Mouse (Mus musculus): ENCODE results near the gene Gpr132. TPM values are rescaled to one million over a fixed set of nuclear protein-coding genes. Genes with fewer than 3 reads are reported as not detected.

Gene Gpr132
- polyA plus RNA-seq, 1 experiment from 2014 or later: 0.19 TPM

- peaks cover 47% of the 10 kb centered on the region for H3K27me3 ChIP-seq (ENCODE audit: control insufficient read depth, insufficient read depth, low read length)
- no peak for ATAC-seq (replicated peaks; ENCODE audit: insufficient number of reproducible peaks, low FRiP score, low TSS enrichment)
Measured at GRCm38 (mm10) chr12:112881301-112881815, 13.3 kb upstream of the Gpr132 start.

GRCm38 (mm10) chr12:112880661-112881060 lies 12.6 kb upstream of the Gpr132 start:
- no peak overlapping the region for H3K4me2 ChIP-seq
- no peak overlapping the region for H3K9ac ChIP-seq (ENCODE audit: low read depth, low read length)
- H3K27me3 ChIP-seq (ENCODE audit: control insufficient read depth, insufficient read depth, low read length): peaks cover 54% of the 10 kb centered on the region
- 60% methylated on average over 4 of the region's 4 CpGs for WGBS (ENCODE audit: insufficient replicate concordance)
- H3K36me3 ChIP-seq (ENCODE audit: control insufficient read depth, insufficient read depth, low read length): no peaks in the 10 kb centered on the region
- H3K4me1 ChIP-seq (ENCODE audit: control insufficient read depth, insufficient read depth, low read length): peaks cover 18% of the 10 kb centered on the region
- H3K4me3 ChIP-seq (ENCODE audit: low read depth, low read length): no peak overlapping the region
- no peak for ATAC-seq (replicated peaks; ENCODE audit: insufficient number of reproducible peaks, low FRiP score, low TSS enrichment)
- H3K9me3 ChIP-seq (replicated peaks; ENCODE audit: control insufficient read depth, low read length): no peaks in the 10 kb centered on the region
- no peak overlapping the region for H3K27ac ChIP-seq (ENCODE audit: low read depth, low read length)

More at GRCm38 (mm10) chr12:112881301-112881815, 13.3 kb upstream of the Gpr132 start:
- WGBS (ENCODE audit: insufficient replicate concordance): 57% methylated on average over 6 of the region's 6 CpGs
- Histone ChIP-seq H3K4me3 (ENCODE audit: low read depth, low read length) (no peak overlapping the region), H3K9ac (ENCODE audit: low read depth, low read length) (no peak overlapping the region), H3K4me2 (no peak overlapping the region), H3K4me1 (ENCODE audit: control insufficient read depth, insufficient read depth, low read length) (peaks cover 15% of the 10 kb centered on the region), H3K9me3 (replicated peaks; ENCODE audit: control insufficient read depth, low read length) (no peaks in the 10 kb centered on the region), H3K27ac (ENCODE audit: low read depth, low read length) (no peak overlapping the region), H3K36me3 (ENCODE audit: control insufficient read depth, insufficient read depth, low read length) (no peaks in the 10 kb centered on the region)

GRCm38 (mm10) chr12:112879731-112880130 lies 11.7 kb upstream of the Gpr132 start:
- Histone ChIP-seq H3K27ac (ENCODE audit: low read depth, low read length) (no peak overlapping the region), H3K27me3 (ENCODE audit: control insufficient read depth, insufficient read depth, low read length) (peaks cover 63% of the 10 kb centered on the region), H3K9ac (ENCODE audit: low read depth, low read length) (no peak overlapping the region), H3K4me1 (ENCODE audit: control insufficient read depth, insufficient read depth, low read length) (peaks cover 18% of the 10 kb centered on the region), H3K4me3 (ENCODE audit: low read depth, low read length) (no peak overlapping the region), H3K36me3 (ENCODE audit: control insufficient read depth, insufficient read depth, low read length) (no peaks in the 10 kb centered on the region), H3K4me2 (no peak overlapping the region), H3K9me3 (replicated peaks; ENCODE audit: control insufficient read depth, low read length) (no peaks in the 10 kb centered on the region)
- WGBS (ENCODE audit: insufficient replicate concordance): 66% methylated on average over 5 of the region's 5 CpGs
- ATAC-seq (replicated peaks; ENCODE audit: insufficient number of reproducible peaks, low FRiP score, low TSS enrichment): no peak

- Histone ChIP-seq H3K9me3 (replicated peaks; ENCODE audit: control insufficient read depth, low read length) (no peaks in the 10 kb centered on the region), H3K36me3 (ENCODE audit: control insufficient read depth, insufficient read depth, low read length) (no peaks in the 10 kb centered on the region), H3K27ac (ENCODE audit: low read depth, low read length) (no peak overlapping the region), H3K4me2 (peak overlapping the region; percentile 78), H3K9ac (ENCODE audit: low read depth, low read length) (peak overlapping the region; percentile 56; the same call in 1 of the 2 replicates), H3K4me3 (ENCODE audit: low read depth, low read length) (peak overlapping the region; percentile 42), H3K27me3 (ENCODE audit: control insufficient read depth, insufficient read depth, low read length) (peaks cover 75% of the 10 kb centered on the region), H3K4me1 (ENCODE audit: control insufficient read depth, insufficient read depth, low read length) (peaks cover 28% of the 10 kb centered on the region)
- no peak for ATAC-seq (replicated peaks; ENCODE audit: insufficient number of reproducible peaks, low FRiP score, low TSS enrichment)
- under 1% methylated on average over 28 of the region's 37 CpGs for WGBS (ENCODE audit: insufficient replicate concordance)
Measured at GRCm38 (mm10) chr12:112877607-112878020, 9.6 kb upstream of the Gpr132 start.

- Histone ChIP-seq H3K27me3 (ENCODE audit: control insufficient read depth, insufficient read depth, low read length) (peaks cover 79% of the 10 kb centered on the region), H3K27ac (ENCODE audit: low read depth, low read length) (no peak overlapping the region), H3K36me3 (ENCODE audit: control insufficient read depth, insufficient read depth, low read length) (no peaks in the 10 kb centered on the region), H3K9ac (ENCODE audit: low read depth, low read length) (peak overlapping the region; percentile 56; the same call in 1 of the 2 replicates), H3K4me1 (ENCODE audit: control insufficient read depth, insufficient read depth, low read length) (peaks cover 28% of the 10 kb centered on the region), H3K4me2 (peak overlapping the region; percentile 78), H3K9me3 (replicated peaks; ENCODE audit: control insufficient read depth, low read length) (no peaks in the 10 kb centered on the region), H3K4me3 (ENCODE audit: low read depth, low read length) (peak overlapping the region; percentile 42)
- 4% methylated on average over 17 of the region's 17 CpGs for WGBS (ENCODE audit: insufficient replicate concordance)
- ATAC-seq (replicated peaks; ENCODE audit: insufficient number of reproducible peaks, low FRiP score, low TSS enrichment): no peak
Measured at GRCm38 (mm10) chr12:112877073-112877576, 9.1 kb upstream of the Gpr132 start.

GRCm38 (mm10) chr12:112876332-112877072 lies 8.5 kb upstream of the Gpr132 start:
- WGBS (ENCODE audit: insufficient replicate concordance): 4% methylated on average over 28 of the region's 28 CpGs
- Histone ChIP-seq H3K27ac (ENCODE audit: low read depth, low read length) (no peak overlapping the region), H3K9me3 (replicated peaks; ENCODE audit: control insufficient read depth, low read length) (no peaks in the 10 kb centered on the region), H3K27me3 (ENCODE audit: control insufficient read depth, insufficient read depth, low read length) (peaks cover 78% of the 10 kb centered on the region), H3K4me1 (ENCODE audit: control insufficient read depth, insufficient read depth, low read length) (peaks cover 28% of the 10 kb centered on the region), H3K4me2 (peak overlapping the region; percentile 78), H3K9ac (ENCODE audit: low read depth, low read length) (no peak overlapping the region), H3K4me3 (ENCODE audit: low read depth, low read length) (peak overlapping the region; percentile 42), H3K36me3 (ENCODE audit: control insufficient read depth, insufficient read depth, low read length) (no peaks in the 10 kb centered on the region)
- no peak; the same call in 1 of the 2 replicates for ATAC-seq (replicated peaks; ENCODE audit: insufficient number of reproducible peaks, low FRiP score, low TSS enrichment)

- 19% methylated on average over 16 of the region's 16 CpGs for WGBS (ENCODE audit: insufficient replicate concordance)
- H3K4me3 ChIP-seq (ENCODE audit: low read depth, low read length): no peak overlapping the region
- ATAC-seq (replicated peaks; ENCODE audit: insufficient number of reproducible peaks, low FRiP score, low TSS enrichment): peak; percentile 21; the same call in 1 of the 2 replicates
Measured at GRCm38 (mm10) chr12:112875225-112876013, 7.4 kb upstream of the Gpr132 start.

GRCm38 (mm10) chr12:112874199-112874598 lies 6.2 kb upstream of the Gpr132 start:
- H3K27ac ChIP-seq (ENCODE audit: low read depth, low read length): no peak overlapping the region
- H3K9me3 ChIP-seq (replicated peaks; ENCODE audit: control insufficient read depth, low read length): no peaks in the 10 kb centered on the region
- H3K4me1 ChIP-seq (ENCODE audit: control insufficient read depth, insufficient read depth, low read length): peaks cover 38% of the 10 kb centered on the region
- H3K9ac ChIP-seq (ENCODE audit: low read depth, low read length): 0 out of 2 replicates have a peak overlapping the region, but pooled peaks have one; percentile 34
- 13% methylated on average over 22 of the region's 22 CpGs for WGBS (ENCODE audit: insufficient replicate concordance)
- ATAC-seq (replicated peaks; ENCODE audit: insufficient number of reproducible peaks, low FRiP score, low TSS enrichment): no peak
- H3K4me3 ChIP-seq (ENCODE audit: low read depth, low read length): peak overlapping the region; percentile 27
- peak overlapping the region; percentile 58 for H3K4me2 ChIP-seq
- no peaks in the 10 kb centered on the region for H3K36me3 ChIP-seq (ENCODE audit: control insufficient read depth, insufficient read depth, low read length)
- H3K27me3 ChIP-seq (ENCODE audit: control insufficient read depth, insufficient read depth, low read length): peaks cover 72% of the 10 kb centered on the region

More at GRCm38 (mm10) chr12:112875225-112876013, 7.4 kb upstream of the Gpr132 start:
- Histone ChIP-seq H3K36me3 (ENCODE audit: control insufficient read depth, insufficient read depth, low read length) (no peaks in the 10 kb centered on the region), H3K9ac (ENCODE audit: low read depth, low read length) (no peak overlapping the region), H3K4me1 (ENCODE audit: control insufficient read depth, insufficient read depth, low read length) (peaks cover 33% of the 10 kb centered on the region), H3K4me2 (no peak overlapping the region), H3K27ac (ENCODE audit: low read depth, low read length) (no peak overlapping the region), H3K9me3 (replicated peaks; ENCODE audit: control insufficient read depth, low read length) (no peaks in the 10 kb centered on the region), H3K27me3 (ENCODE audit: control insufficient read depth, insufficient read depth, low read length) (peaks cover 82% of the 10 kb centered on the region)
